Comparison of ENCODE assay signal across 8 mouse cellular contexts in the genomic region with DNA sequence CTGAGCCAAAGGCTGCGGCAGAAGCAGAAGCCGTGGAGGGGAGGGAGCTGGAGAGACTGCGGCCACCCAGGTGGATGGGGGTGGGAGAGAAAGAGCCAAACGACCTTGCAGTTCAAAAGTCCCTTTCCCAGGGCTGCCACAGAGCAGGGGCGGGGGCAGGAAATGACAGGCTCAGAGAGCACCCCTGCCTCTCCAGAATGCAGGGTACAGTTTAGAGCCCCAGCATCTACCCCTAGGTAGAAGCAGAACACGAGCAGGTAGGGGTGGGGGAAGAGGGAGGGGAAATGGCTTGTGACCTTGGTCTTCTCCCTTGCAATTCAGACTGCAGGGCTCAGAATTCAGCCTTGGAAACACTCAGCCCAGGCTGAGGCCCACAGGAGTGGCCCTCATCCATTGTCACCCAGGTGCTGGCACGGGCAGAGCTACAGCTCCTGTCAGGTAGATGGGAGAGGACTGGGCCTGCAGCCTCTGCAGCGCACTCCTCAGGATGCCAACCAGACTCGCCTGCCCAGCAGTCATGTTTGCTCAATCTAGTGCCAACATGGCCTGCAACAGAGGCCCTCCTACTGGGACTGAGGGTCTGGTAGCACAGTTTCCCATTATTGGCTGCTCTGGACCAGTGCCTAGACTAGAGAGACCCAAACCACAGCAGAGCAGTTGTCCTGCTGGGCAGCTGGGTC. TPM values are rescaled to one million over a fixed set of nuclear protein-coding genes. Genes with fewer than 3 reads are reported as not detected.
DNase-seq lines count a peak whose midpoint lies in the region; ATAC-seq lines count a peak whose summit lies in the region.

No protein-coding gene starts in this region.

- H3K4me3 ChIP-seq in heart, embryonic 16.5 days (ENCODE audit: low read length), result no peak overlapping the region

- peak overlapping the region; percentile 54 for H3K9ac ChIP-seq in heart, embryonic 16.5 days (ENCODE audit: low read length)

- no peak overlapping the region for H3K4me2 ChIP-seq in heart, embryonic 16.5 days (ENCODE audit: low read depth, low read length)

- ATAC-seq in heart, embryonic 16.5 days (replicated peaks; ENCODE audit: extremely low read depth, insufficient read depth, low FRiP score), result peak; percentile 26; the same call in 1 of the 2 replicates

- H3K27me3 ChIP-seq in heart, embryonic 16.5 days (ENCODE audit: control insufficient read depth, insufficient read depth, low read length), result no peaks in the 10 kb centered on the region

- peaks cover 32% of the 10 kb centered on the region for H3K4me1 ChIP-seq in heart, embryonic 16.5 days (ENCODE audit: control insufficient read depth, insufficient read depth, low read length)

- WGBS in heart, embryonic 16.5 days, result 40% methylated on average over 9 of the region's 9 CpGs

- intact Hi-C loops in gastrocnemius, postnatal 36 days (cut with DNase I), result no loop called here

- 0 out of 2 replicates have a peak, but pooled peaks cover 2% of the 10 kb centered on the region for H3K36me3 ChIP-seq in heart, embryonic 16.5 days (ENCODE audit: control insufficient read depth, insufficient read depth)

- peak overlapping the region; percentile 65; the same call in 1 of the 2 replicates for H3K27ac ChIP-seq in heart, embryonic 16.5 days (ENCODE audit: low read length)

- no peaks in the 10 kb centered on the region for H3K9me3 ChIP-seq in heart, embryonic 16.5 days (replicated peaks; ENCODE audit: control insufficient read depth, low read length)

- DNase-seq in embryo, embryonic 11 days, result peak; percentile 48
- no peak for DNase-seq in embryo, embryonic 9.5 days (ENCODE audit: extremely low spot score)
- DNase-seq in R1 (ENCODE audit: low read depth, low spot score), result peak; percentile 45
- DNase-seq in kidney, postnatal 36 days, result peak; percentile 78 to 82
- peak; percentile 81 to 86 for DNase-seq in thymus, adult 18-20 months
- DNase-seq in ovary, adult 18-20 months (ENCODE audit: low spot score), result no peak
- DNase-seq in gastrocnemius, postnatal 36 days, result no peak

RNA-seq across cellular contexts. Expression of a gene that starts 17.7 kb away (rescaled TPM):
- polyA plus RNA-seq in heart, embryonic 16.5 days (2015; fragmentation: Nextera tagmentation; extraction: Ambion mirVana), result 11.4 and 14.6 TPM in 2 replicates
- 10 to 100 TPM; 51.9 to 54.1 TPM for total RNA-seq in gastrocnemius, postnatal 36 days (2021)

RNA-seq across cellular contexts. Expression of a gene that starts 36.3 kb away (rescaled TPM):
- polyA plus RNA-seq in heart, embryonic 16.5 days (2015; fragmentation: Nextera tagmentation; extraction: Ambion mirVana), result 10.5 and 12.4 TPM in 2 replicates
- 1 to 10 TPM; 5.7 to 8.7 TPM for total RNA-seq in gastrocnemius, postnatal 36 days (2021)

Comparison
In these comparisons a context has a peak if more than half of its experiments do, and no peak if none do; other contexts are left out.
1. DNase-seq: peak in embryo, embryonic 11 days (single experiment), R1 (single experiment), kidney, postnatal 36 days (2 of 2) and thymus, adult 18-20 months (2 of 2); none in embryo, embryonic 9.5 days (single experiment), ovary, adult 18-20 months (single experiment) and gastrocnemius, postnatal 36 days (0 of 2).